Mouse (Mus musculus) olfactory bulb, adult 2 months (tissue): Measurements from ENCODE around the gene Ppp6r1. TPM values are rescaled to one million over a fixed set of nuclear protein-coding genes. Genes with fewer than 3 reads are reported as not detected.

ENCODE experiments used
- H3K27ac ChIP-seq: fragments of 200-500 bp; 2 replicates; pipeline ENCODE4 v1.5.1; 2012; ENCODE audit warnings: low read depth, low read length; ENCODE audit not compliant: insufficient read depth
- H3K4me1 ChIP-seq: fragments of 200-500 bp; 2 replicates; pipeline ENCODE4 v1.6.1; 2012; ENCODE audit warnings: low read length; ENCODE audit not compliant: control insufficient read depth, insufficient read depth
- H3K4me3 ChIP-seq: fragments of 200-500 bp; 2 replicates; pipeline ENCODE4 v1.5.1; 2012; ENCODE audit warnings: mild to moderate bottlenecking, low read depth, low read length, moderate library complexity; ENCODE audit not compliant: insufficient read depth
- CTCF ChIP-seq: fragments of 200-500 bp; IDR thresholded peaks from 2 replicates; pipeline ENCODE4 v1.5.1; 2012; ENCODE audit warnings: low read depth, mild to moderate bottlenecking, low read length, moderate library complexity; ENCODE audit not compliant: insufficient read depth
- POLR2A ChIP-seq: fragments of 200-500 bp; IDR thresholded peaks from 2 replicates; pipeline ENCODE4 v1.6.1; 2012; ENCODE audit warnings: mild to moderate bottlenecking, low read depth, low read length, moderate library complexity; ENCODE audit not compliant: insufficient read depth
- WGBS: fragments of 180-500 bp; shearing (Covaris S2); methylation state at CpG from one replicate; pipeline ENCODE4 v1.1.7; 2018; 5-methylcytosine and 5-hydroxymethylcytosine counted together
- polyA plus RNA-seq: library from polyadenylated mRNA; stranded (reverse); fragments of >200 nt; gene quantifications from 2 replicates; pipeline ENCODE4 v1.2.4, GENCODE M21; 2012; ENCODE audit warnings: low replicate concordance; ENCODE audit not compliant: missing spikeins, insufficient read depth, insufficient read length

Ppp6r1 gene
- polyA plus RNA-seq, 1 experiment: 310 TPM

- TF ChIP-seq CTCF (no peak), POLR2A (no peak)
- H3K4me3 ChIP-seq: no peak overlapping the region
- peaks cover 26% of the 10 kb centered on the region for H3K4me1 ChIP-seq
- WGBS: 87% methylated on average over 5 of the region's 5 CpGs
- H3K27ac ChIP-seq: no peak overlapping the region
Measured at GRCm38 (mm10) chr7:4652726-4653125, 6.1 kb downstream of the Ppp6r1 start.

- H3K27ac ChIP-seq: no peak overlapping the region
- WGBS: 72% methylated on average over 8 of the region's 8 CpGs
- no peak overlapping the region for H3K4me3 ChIP-seq
- TF ChIP-seq POLR2A: no peak
- TF ChIP-seq CTCF: no peak
- peaks cover 25% of the 10 kb centered on the region for H3K4me1 ChIP-seq
Measured at GRCm38 (mm10) chr7:4651581-4651980, 7.2 kb downstream of the Ppp6r1 start.

GRCm38 (mm10) chr7:4647992-4648391 lies 10.8 kb downstream of the Ppp6r1 start:
- no peak overlapping the region for H3K4me3 ChIP-seq
- TF ChIP-seq POLR2A: no peak
- TF ChIP-seq CTCF: no peak
- peaks cover 18% of the 10 kb centered on the region for H3K4me1 ChIP-seq
- H3K27ac ChIP-seq: no peak overlapping the region
- 80% methylated on average over 2 of the region's 2 CpGs for WGBS

GRCm38 (mm10) chr7:4647291-4647690 lies 11.5 kb downstream of the Ppp6r1 start:
- TF ChIP-seq POLR2A (no peak), CTCF (no peak)

GRCm38 (mm10) chr7:4646806-4647205 lies 12.0 kb downstream of the Ppp6r1 start:
- 85% methylated on average over 3 of the region's 3 CpGs for WGBS

More at GRCm38 (mm10) chr7:4647291-4647690, 11.5 kb downstream of the Ppp6r1 start:
- 67% methylated on average over 6 of the region's 6 CpGs for WGBS
- no peak overlapping the region for H3K4me3 ChIP-seq
- H3K4me1 ChIP-seq: peaks cover 14% of the 10 kb centered on the region
- no peak overlapping the region for H3K27ac ChIP-seq

GRCm38 (mm10) chr7:4643225-4643624 lies 15.6 kb downstream of the Ppp6r1 start:
- WGBS: 92% methylated on average over 6 of the region's 6 CpGs

More at GRCm38 (mm10) chr7:4646806-4647205, 12.0 kb downstream of the Ppp6r1 start:
- Histone ChIP-seq H3K4me3 (no peak overlapping the region), H3K27ac (no peak overlapping the region), H3K4me1 (peaks cover 13% of the 10 kb centered on the region)
- TF ChIP-seq CTCF (no peak), POLR2A (no peak)

GRCm38 (mm10) chr7:4641956-4642355 lies 16.9 kb downstream of the Ppp6r1 start:
- TF ChIP-seq POLR2A: no peak
- TF ChIP-seq CTCF: no peak
- H3K4me3 ChIP-seq: no peak overlapping the region
- WGBS: 85% methylated on average over 7 of the region's 7 CpGs
- no peak overlapping the region for H3K27ac ChIP-seq
- peaks cover 5% of the 10 kb centered on the region; the same call in 1 of the 2 replicates for H3K4me1 ChIP-seq

More at GRCm38 (mm10) chr7:4643225-4643624, 15.6 kb downstream of the Ppp6r1 start:
- TF ChIP-seq POLR2A (no peak), CTCF (no peak)
- Histone ChIP-seq H3K27ac (no peak overlapping the region), H3K4me1 (peaks cover 7% of the 10 kb centered on the region; the same call in 1 of the 2 replicates), H3K4me3 (no peak overlapping the region)

- WGBS: 68% methylated on average over 11 of the region's 11 CpGs
- TF ChIP-seq POLR2A (no peak), CTCF (no peak)
- Histone ChIP-seq H3K4me3 (no peak overlapping the region), H3K27ac (no peak overlapping the region), H3K4me1 (no peaks in the 10 kb centered on the region)
Measured at GRCm38 (mm10) chr7:4641155-4641554, 17.7 kb downstream of the Ppp6r1 start.

- Histone ChIP-seq H3K4me1 (no peaks in the 10 kb centered on the region), H3K27ac (no peak overlapping the region), H3K4me3 (no peak overlapping the region)
- WGBS: 79% methylated on average over 4 of the region's 4 CpGs
- no peak for TF ChIP-seq CTCF
- TF ChIP-seq POLR2A: no peak
Measured at GRCm38 (mm10) chr7:4636179-4636578, 22.6 kb downstream of the Ppp6r1 start.

- Histone ChIP-seq H3K27ac (no peak within 1 kb of the TSS), H3K4me3 (no peak within 1 kb of the TSS), H3K4me1 (no peaks in the 10 kb centered on the region)
- 88% methylated on average over 4 of the region's 4 CpGs for WGBS
- TF ChIP-seq POLR2A (no peak), CTCF (no peak)
Measured at GRCm38 (mm10) chr7:4631031-4631430, 27.8 kb downstream of the Ppp6r1 start, which contains the start of gene Tmem86b. Gene Tmem86b (minus strand): TSS chr7:4631422.
